ENCODE assay signal across 9 mouse cellular contexts in the genomic region with DNA sequence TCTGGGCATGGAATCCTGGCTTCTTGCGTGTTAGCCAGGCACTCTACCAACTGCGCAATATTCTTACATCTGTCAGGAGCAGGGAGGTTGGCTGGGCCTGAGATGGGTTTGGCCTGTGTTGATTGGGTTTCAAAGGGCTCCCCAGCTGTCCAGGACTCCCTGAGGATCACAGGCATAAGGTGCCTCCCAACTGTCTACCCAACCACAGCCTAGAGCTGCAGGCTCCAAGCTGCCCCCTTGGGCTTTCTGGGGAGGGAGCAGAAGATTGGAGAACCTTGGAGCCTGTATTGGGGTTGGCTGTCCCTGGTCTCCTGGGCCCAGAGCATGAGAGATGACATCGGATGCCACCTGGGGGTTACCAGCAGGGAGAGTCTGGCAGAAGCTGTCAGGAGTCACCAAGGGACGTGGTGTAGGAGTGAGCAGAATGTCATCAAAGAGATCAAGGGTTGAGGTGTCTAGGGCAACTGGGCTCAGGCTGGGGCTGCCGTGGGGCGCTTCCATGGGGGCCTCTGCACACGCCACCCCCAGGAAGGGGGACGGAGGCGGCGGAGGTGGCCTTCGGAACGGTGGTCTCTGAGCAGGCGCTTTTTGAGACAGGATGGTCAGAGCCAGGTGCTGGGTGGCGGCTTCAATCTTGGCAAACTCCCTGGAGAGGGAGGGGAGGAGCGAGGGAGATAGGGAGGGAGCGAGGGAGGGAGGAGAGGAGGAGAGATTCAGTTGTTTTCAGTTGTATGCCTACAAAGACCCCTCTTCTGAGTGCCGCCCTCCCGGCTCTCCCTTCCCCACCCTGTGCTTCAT. TPM values are rescaled to one million over a fixed set of nuclear protein-coding genes. Genes with fewer than 3 reads are reported as not detected.
DNase-seq lines count a peak whose midpoint lies in the region; ATAC-seq lines count a peak whose summit lies in the region.
"Had no signal": no experiment of that assay in that cellular context is flagged by ENCODE, and none has a peak within 500 bp of the region (broad histone marks: within the 10 kb centered on the region; RNA-seq: fewer than 3 reads in every experiment).

No protein-coding gene starts in this region.

- DNase-seq in heart, adult 8-10 months (ENCODE audit: low spot score) = no peak
- DNase-seq in cerebellum, adult 9-11 months = peak; percentile 58
- DNase-seq in hindbrain, embryonic 11.5 days (ENCODE audit: low spot score) = no peak
- peak; percentile 84 for DNase-seq in midbrain, embryonic 11.5 days (ENCODE audit: low spot score, missing footprints)
- DNase-seq in left cerebral cortex, postnatal 14 days (ENCODE audit: low spot score in 2 of 2) = no peak
- no peak for DNase-seq in ovary, postnatal 14 days (ENCODE audit: low spot score)
- DNase-seq in urinary bladder, postnatal 14 days (ENCODE audit: low spot score) = no peak

- H3K4me1 ChIP-seq in heart, embryonic 12.5 days (replicated peaks) = peaks cover 10% of the 10 kb centered on the region
- H3K4me1 ChIP-seq in hindbrain, embryonic 11.5 days (replicated peaks; ENCODE audit: control insufficient read depth, insufficient read depth, low read length) = no peaks in the 10 kb centered on the region
- peaks cover 3% of the 10 kb centered on the region; the same call in 1 of the 2 replicates for H3K4me1 ChIP-seq in midbrain, embryonic 11.5 days (ENCODE audit: control insufficient read depth, insufficient read depth, low read length)

- no peaks in the 10 kb centered on the region for H3K27me3 ChIP-seq in heart, embryonic 12.5 days (replicated peaks)
- peaks cover 3% of the 10 kb centered on the region; the same call in 1 of the 2 replicates for H3K27me3 ChIP-seq in hindbrain, embryonic 11.5 days (ENCODE audit: control insufficient read depth, insufficient read depth, low read length)
- H3K27me3 ChIP-seq in midbrain, embryonic 11.5 days (ENCODE audit: control insufficient read depth, insufficient read depth, low read length) = peaks cover 6% of the 10 kb centered on the region

- peak overlapping the region; percentile 42; the same call in 1 of the 2 replicates for H3K9ac ChIP-seq in heart, embryonic 12.5 days
- H3K9ac ChIP-seq in hindbrain, embryonic 11.5 days (ENCODE audit: low read depth, low read length) = 0 out of 2 replicates have a peak overlapping the region, but pooled peaks have one; percentile 11
- H3K9ac ChIP-seq in midbrain, embryonic 11.5 days (ENCODE audit: low read length) = peak overlapping the region; percentile 42

- 0 out of 2 replicates have a peak, but pooled peaks have one; percentile 34 for ATAC-seq in heart, embryonic 12.5 days (ENCODE audit: insufficient number of reproducible peaks, low FRiP score)
- peak; percentile 49; the same call in 1 of the 2 replicates for ATAC-seq in hindbrain, embryonic 11.5 days (ENCODE audit: low FRiP score)
- peak; percentile 55 for ATAC-seq in midbrain, embryonic 11.5 days (ENCODE audit: low FRiP score)

- H3K4me3 ChIP-seq in heart, embryonic 12.5 days = peak overlapping the region; percentile 37
- H3K4me3 ChIP-seq in hindbrain, embryonic 11.5 days (ENCODE audit: low read depth, low read length) = no peak overlapping the region
- H3K4me3 ChIP-seq in midbrain, embryonic 11.5 days (ENCODE audit: low read depth, low read length) = peak overlapping the region; percentile 11; the same call in 1 of the 2 replicates

- 18% methylated on average over 18 of the region's 18 CpGs for WGBS in heart, embryonic 12.5 days
- 21% methylated on average over 18 of the region's 18 CpGs for WGBS in hindbrain, embryonic 11.5 days
- WGBS in midbrain, embryonic 11.5 days = 16% methylated on average over 16 of the region's 18 CpGs

- H3K27ac ChIP-seq in heart, embryonic 12.5 days (ENCODE audit: poor library complexity, severe bottlenecking) = no peak overlapping the region
- no peak overlapping the region for H3K27ac ChIP-seq in hindbrain, embryonic 11.5 days (ENCODE audit: low read depth, low read length)
- H3K27ac ChIP-seq in midbrain, embryonic 11.5 days (ENCODE audit: low read depth, low read length) = no peak overlapping the region

- H3K9me3 ChIP-seq in heart, embryonic 12.5 days (replicated peaks) = peaks cover 4% of the 10 kb centered on the region
- no peaks in the 10 kb centered on the region for H3K9me3 ChIP-seq in hindbrain, embryonic 11.5 days (ENCODE audit: control insufficient read depth, low read length)
- H3K9me3 ChIP-seq in midbrain, embryonic 11.5 days (ENCODE audit: control insufficient read depth, low read length) = no peaks in the 10 kb centered on the region

- intact Hi-C loops in left cerebral cortex, postnatal 14 days (cut with DNase I) = no loop called here

- H3K36me3 ChIP-seq in heart, embryonic 12.5 days = no peaks in the 10 kb centered on the region
- no peaks in the 10 kb centered on the region for H3K36me3 ChIP-seq in hindbrain, embryonic 11.5 days (ENCODE audit: control insufficient read depth, insufficient read depth, low read length)
- H3K36me3 ChIP-seq in midbrain, embryonic 11.5 days (ENCODE audit: control insufficient read depth, insufficient read depth, low read length) = no peaks in the 10 kb centered on the region

- peak overlapping the region; percentile 66 for H3K4me2 ChIP-seq in heart, embryonic 12.5 days
- peak overlapping the region; percentile 27 for H3K4me2 ChIP-seq in hindbrain, embryonic 11.5 days (replicated peaks; ENCODE audit: low read depth, low read length)
- H3K4me2 ChIP-seq in midbrain, embryonic 11.5 days = peak overlapping the region; percentile 40

RNA-seq across cellular contexts. Expression of a gene that starts 7.3 kb away (rescaled TPM):
- 0.27 and 0.30 TPM in 2 replicates for polyA plus RNA-seq in heart, embryonic 12.5 days (2016; fragmentation: Nextera tagmentation; extraction: Ambion mirVana)
- under 1 TPM in 2 of 4 experiments, not detected in 2; 0.22 to 0.43 TPM for total RNA-seq in heart, adult 8-10 months (2022)
- polyA plus RNA-seq in hindbrain, embryonic 11.5 days (2014; fragmentation: Nextera tagmentation; extraction: Ambion mirVana) = 0.11 TPM in 1 of 2 replicates, not detected in the other
- polyA plus RNA-seq in midbrain, embryonic 11.5 days (2014; fragmentation: Nextera tagmentation; extraction: Ambion mirVana) = 0.12 TPM in 1 of 2 replicates, not detected in the other
- total RNA-seq in left cerebral cortex, postnatal 14 days (2021) = under 1 TPM; 0.29 to 0.34 TPM
- total RNA-seq: hematopoietic stem cell, adult 5-6 weeks had no signal

RNA-seq across cellular contexts. Expression of a gene that starts 16.0 kb away (rescaled TPM):
- polyA plus RNA-seq in heart, embryonic 12.5 days (2016; fragmentation: Nextera tagmentation; extraction: Ambion mirVana) = 2.6 and 2.9 TPM in 2 replicates
- total RNA-seq in heart, adult 8-10 months (2022) = 1 to 10 TPM; 6.4 to 8.4 (median 7.5) TPM
- polyA plus RNA-seq in hindbrain, embryonic 11.5 days (2014; fragmentation: Nextera tagmentation; extraction: Ambion mirVana) = 4.0 and 4.2 TPM in 2 replicates
- polyA plus RNA-seq in midbrain, embryonic 11.5 days (2014; fragmentation: Nextera tagmentation; extraction: Ambion mirVana) = 3.5 and 3.8 TPM in 2 replicates
- 10 to 100 TPM; 14.5 to 16.3 TPM for total RNA-seq in left cerebral cortex, postnatal 14 days (2021)

RNA-seq across cellular contexts. Expression of a gene that starts 22.1 kb away (rescaled TPM):
- 0.74 and 1.0 TPM in 2 replicates for polyA plus RNA-seq in heart, embryonic 12.5 days (2016; fragmentation: Nextera tagmentation; extraction: Ambion mirVana)
- 10 to 100 TPM; 52.2 to 62.9 (median 54.4) TPM for total RNA-seq in heart, adult 8-10 months (2022)
- polyA plus RNA-seq in hindbrain, embryonic 11.5 days (2014; fragmentation: Nextera tagmentation; extraction: Ambion mirVana) = 1.1 TPM in 2 replicates
- 0.63 and 0.78 TPM in 2 replicates for polyA plus RNA-seq in midbrain, embryonic 11.5 days (2014; fragmentation: Nextera tagmentation; extraction: Ambion mirVana)
- 1 to 10 TPM; 7.5 to 8.6 TPM for total RNA-seq in left cerebral cortex, postnatal 14 days (2021)

RNA-seq across cellular contexts. Expression of a gene that starts 22.8 kb away (rescaled TPM):
- polyA plus RNA-seq in heart, embryonic 12.5 days (2016; fragmentation: Nextera tagmentation; extraction: Ambion mirVana) = 4.6 and 5.5 TPM in 2 replicates
- 1 to 10 TPM; 4.7 to 6.7 (median 5.3) TPM for total RNA-seq in heart, adult 8-10 months (2022)
- 7.1 and 7.3 TPM in 2 replicates for polyA plus RNA-seq in hindbrain, embryonic 11.5 days (2014; fragmentation: Nextera tagmentation; extraction: Ambion mirVana)
- polyA plus RNA-seq in midbrain, embryonic 11.5 days (2014; fragmentation: Nextera tagmentation; extraction: Ambion mirVana) = 8.0 and 10.4 TPM in 2 replicates
- total RNA-seq in left cerebral cortex, postnatal 14 days (2021) = 10 to 100 TPM; 86.6 to 92.4 TPM
- total RNA-seq: hematopoietic stem cell, adult 5-6 weeks had no signal

RNA-seq across cellular contexts. Expression of a gene that starts 26.5 kb away (rescaled TPM):
- polyA plus RNA-seq in heart, embryonic 12.5 days (2016; fragmentation: Nextera tagmentation; extraction: Ambion mirVana) = 1.5 and 1.7 TPM in 2 replicates
- total RNA-seq in heart, adult 8-10 months (2022) = 1 to 10 TPM; 1.4 to 2.5 (median 1.9) TPM
- 1.1 and 1.4 TPM in 2 replicates for polyA plus RNA-seq in hindbrain, embryonic 11.5 days (2014; fragmentation: Nextera tagmentation; extraction: Ambion mirVana)
- 1.0 and 1.6 TPM in 2 replicates for polyA plus RNA-seq in midbrain, embryonic 11.5 days (2014; fragmentation: Nextera tagmentation; extraction: Ambion mirVana)
- 1 to 10 TPM; 2.3 to 2.9 TPM for total RNA-seq in left cerebral cortex, postnatal 14 days (2021)
- total RNA-seq: hematopoietic stem cell, adult 5-6 weeks had no signal

Comparison
In these comparisons a context has a peak if more than half of its experiments do, and no peak if none do; other contexts are left out.
1. DNase-seq: peak in cerebellum, adult 9-11 months (single experiment) and midbrain, embryonic 11.5 days (single experiment); none in heart, adult 8-10 months (single experiment), hindbrain, embryonic 11.5 days (single experiment), left cerebral cortex, postnatal 14 days (0 of 2), ovary, postnatal 14 days (single experiment) and urinary bladder, postnatal 14 days (single experiment).
2. Peak in every context shown above with its lines, with median percentiles within 50 percentile points of each other: ATAC-seq, H3K4me2 ChIP-seq and H3K9ac ChIP-seq.